Mouse (Mus musculus) midbrain, embryonic 11.5 days (tissue): ENCODE measurements at regions not wholly inside any gene's neighbourhood (a gene's known extent, or its start where the extent isn't known, plus 50 kb on each side); places are given as distances from the start of the nearest gene placed in this dataset.

ENCODE experiments used
- ATAC-seq: fragments of 200-750 bp; cut with Nextera tagmentation; 2 replicates; pipeline ENCODE4 v1.8.0; 2017; ENCODE audit warnings: moderate TSS enrichment, moderate library complexity; ENCODE audit not compliant: low FRiP score
- DNase-seq: peaks from one replicate; pipeline ENCODE4 v3.0.0; 2015; ENCODE audit warnings: low spot score; ENCODE audit errors: missing footprints
- H3K27ac ChIP-seq: fragments of 300-500 bp; sonication (generic); 2 replicates; pipeline ENCODE4 v1.5.1; 2014; ENCODE audit warnings: low read depth, low read length
- H3K27me3 ChIP-seq: fragments of 300-500 bp; sonication (generic); 2 replicates; pipeline ENCODE4 v1.6.1; 2014; ENCODE audit warnings: mild to moderate bottlenecking, low read length, moderate library complexity, mixed read lengths; ENCODE audit not compliant: control insufficient read depth, insufficient read depth
- H3K36me3 ChIP-seq: fragments of 300-500 bp; sonication (generic); 2 replicates; pipeline ENCODE4 v1.6.1; 2014; ENCODE audit warnings: mild to moderate bottlenecking, low read length, moderate library complexity, mixed read lengths; ENCODE audit not compliant: control insufficient read depth, insufficient read depth
- H3K4me1 ChIP-seq: fragments of 300-500 bp; sonication (generic); 2 replicates; pipeline ENCODE4 v1.6.1; 2014; ENCODE audit warnings: low read length; ENCODE audit not compliant: control insufficient read depth, insufficient read depth
- H3K4me2 ChIP-seq: fragments of 300-500 bp; sonication (generic); 2 replicates; pipeline ENCODE4 v1.6.1; 2014; ENCODE audit warnings: mild to moderate bottlenecking, moderate library complexity
- H3K4me3 ChIP-seq: fragments of 300-500 bp; sonication (generic); 2 replicates; pipeline ENCODE4 v1.5.1; 2014; ENCODE audit warnings: low read depth, low read length
- H3K9ac ChIP-seq: fragments of 300-500 bp; sonication (generic); 2 replicates; pipeline ENCODE4 v1.6.1; 2014; ENCODE audit warnings: low read length
- H3K9me3 ChIP-seq: fragments of 300-500 bp; sonication (generic); 2 replicates; pipeline ENCODE4 v1.6.1; 2016; ENCODE audit warnings: low read length; ENCODE audit not compliant: control insufficient read depth
- WGBS: fragments of 180-500 bp; shearing (Covaris S2); extraction: QIAGEN DNeasy Blood & Tissue Kit; methylation state at CpG from one replicate; pipeline ENCODE4 v1.1.7; 2014; 5-methylcytosine and 5-hydroxymethylcytosine counted together

- Histone ChIP-seq H3K9me3 (no peaks in the 10 kb centered on the region), H3K4me2 (no peak overlapping the region), H3K4me3 (no peak overlapping the region), H3K36me3 (no peaks in the 10 kb centered on the region), H3K9ac (no peak overlapping the region), H3K27me3 (no peaks in the 10 kb centered on the region), H3K4me1 (no peaks in the 10 kb centered on the region), H3K27ac (no peak overlapping the region)
- WGBS, result 91% methylated on average over 10 of the region's 10 CpGs
- DNase-seq (no peak), ATAC-seq (no peak)
Measured at GRCm38 (mm10) chr8:88862846-88863455, 166.1 kb downstream of the Cyld start.

GRCm38 (mm10) chr8:88857216-88857615 lies 160.4 kb downstream of the Cyld start:
- DNase-seq (no peak), ATAC-seq (no peak)
- Histone ChIP-seq H3K4me1 (no peaks in the 10 kb centered on the region), H3K9me3 (no peaks in the 10 kb centered on the region), H3K27me3 (no peaks in the 10 kb centered on the region), H3K36me3 (no peaks in the 10 kb centered on the region), H3K9ac (no peak overlapping the region), H3K4me3 (no peak overlapping the region), H3K27ac (no peak overlapping the region), H3K4me2 (no peak overlapping the region)
- 86% methylated on average over 2 of the region's 2 CpGs for WGBS

GRCm38 (mm10) chr8:88853200-88853599 lies 156.4 kb downstream of the Cyld start:
- no peaks in the 10 kb centered on the region for H3K27me3 ChIP-seq
- H3K4me3 ChIP-seq, result no peak overlapping the region
- WGBS, result 87% methylated on average over 8 of the region's 8 CpGs

GRCm38 (mm10) chr8:88845916-88846315 lies 149.1 kb downstream of the Cyld start:
- ATAC-seq (no peak), DNase-seq (no peak)
- Histone ChIP-seq H3K4me2 (no peak overlapping the region), H3K27ac (no peak overlapping the region), H3K9ac (no peak overlapping the region), H3K4me3 (no peak overlapping the region), H3K36me3 (no peaks in the 10 kb centered on the region), H3K9me3 (no peaks in the 10 kb centered on the region), H3K27me3 (no peaks in the 10 kb centered on the region), H3K4me1 (no peaks in the 10 kb centered on the region)
- WGBS, result 77% methylated on average over 11 of the region's 11 CpGs

More at GRCm38 (mm10) chr8:88853200-88853599, 156.4 kb downstream of the Cyld start:
- no peaks in the 10 kb centered on the region for H3K9me3 ChIP-seq
- no peaks in the 10 kb centered on the region for H3K36me3 ChIP-seq
- H3K27ac ChIP-seq, result no peak overlapping the region
- no peaks in the 10 kb centered on the region for H3K4me1 ChIP-seq
- DNase-seq (no peak), ATAC-seq (no peak)
- H3K9ac ChIP-seq, result no peak overlapping the region
- no peak overlapping the region for H3K4me2 ChIP-seq

GRCm38 (mm10) chr8:88844370-88844769 lies 147.5 kb downstream of the Cyld start:
- DNase-seq, result no peak
- no peak overlapping the region for H3K4me3 ChIP-seq
- H3K27me3 ChIP-seq, result no peaks in the 10 kb centered on the region
- H3K9ac ChIP-seq, result no peak overlapping the region
- ATAC-seq, result no peak
- H3K36me3 ChIP-seq, result no peaks in the 10 kb centered on the region
- no peak overlapping the region for H3K4me2 ChIP-seq
- H3K4me1 ChIP-seq, result no peaks in the 10 kb centered on the region
- no peaks in the 10 kb centered on the region for H3K9me3 ChIP-seq
- H3K27ac ChIP-seq, result no peak overlapping the region
- 74% methylated on average over 5 of the region's 5 CpGs for WGBS

GRCm38 (mm10) chr8:88842451-88842850 lies 145.6 kb downstream of the Cyld start:
- Histone ChIP-seq H3K9ac (no peak overlapping the region), H3K4me3 (no peak overlapping the region), H3K27me3 (no peaks in the 10 kb centered on the region), H3K27ac (no peak overlapping the region), H3K4me1 (no peaks in the 10 kb centered on the region), H3K4me2 (no peak overlapping the region), H3K9me3 (no peaks in the 10 kb centered on the region), H3K36me3 (no peaks in the 10 kb centered on the region)
- WGBS, result 79% methylated on average over 7 of the region's 7 CpGs
- DNase-seq (no peak), ATAC-seq (no peak)

- DNase-seq (no peak), ATAC-seq (no peak)
- no peak overlapping the region for H3K4me3 ChIP-seq
- H3K9me3 ChIP-seq, result no peaks in the 10 kb centered on the region
- no peak overlapping the region for H3K27ac ChIP-seq
- no peaks in the 10 kb centered on the region for H3K4me1 ChIP-seq
- H3K27me3 ChIP-seq, result no peaks in the 10 kb centered on the region
- H3K9ac ChIP-seq, result no peak overlapping the region
- no peak overlapping the region for H3K4me2 ChIP-seq
- no peaks in the 10 kb centered on the region for H3K36me3 ChIP-seq
- WGBS, result 68% methylated on average over 5 of the region's 5 CpGs
Measured at GRCm38 (mm10) chr8:88840096-88840495, 143.3 kb downstream of the Cyld start.

- Histone ChIP-seq H3K4me3 (no peak overlapping the region), H3K9me3 (no peaks in the 10 kb centered on the region), H3K27me3 (no peaks in the 10 kb centered on the region), H3K4me1 (no peaks in the 10 kb centered on the region), H3K4me2 (no peak overlapping the region), H3K27ac (no peak overlapping the region), H3K9ac (no peak overlapping the region), H3K36me3 (no peaks in the 10 kb centered on the region)
- no peak for ATAC-seq
- no peak for DNase-seq
- WGBS, result 70% methylated on average over 12 of the region's 12 CpGs
Measured at GRCm38 (mm10) chr8:88835756-88836291, 139.0 kb downstream of the Cyld start.

GRCm38 (mm10) chr8:88825816-88826215 lies 129.0 kb downstream of the Cyld start:
- Histone ChIP-seq H3K4me1 (no peaks in the 10 kb centered on the region), H3K27me3 (no peaks in the 10 kb centered on the region), H3K4me3 (no peak overlapping the region), H3K4me2 (no peak overlapping the region), H3K9me3 (no peaks in the 10 kb centered on the region), H3K27ac (no peak overlapping the region), H3K9ac (no peak overlapping the region), H3K36me3 (no peaks in the 10 kb centered on the region)
- 67% methylated on average over 5 of the region's 5 CpGs for WGBS
- no peak for ATAC-seq
- DNase-seq, result no peak
